Mouse (Mus musculus) stomach, postnatal 0 days (tissue): Measurements from ENCODE around the gene Mical2.

Source experiments
- CTCF ChIP-seq: IDR thresholded peaks from 2 replicates; pipeline ENCODE4 v1.5.1; 2016; ENCODE audit warnings: antibody characterized with exemption, low read depth, mild to moderate bottlenecking, moderate library complexity
- EP300 ChIP-seq: optimal IDR thresholded peaks from 2 replicates; pipeline ENCODE3; 2016; ENCODE audit warnings: antibody characterized with exemption

GRCm38 (mm10) chr7:112215871-112216270, 9.8 kb upstream of the Mical2 start:
- TF ChIP-seq CTCF (peak; percentile 56), EP300 (no peak)
